Mouse (Mus musculus) layer of hippocampus, postnatal 14 days (tissue): Measurements from ENCODE around the gene Adam19. TPM values are rescaled to one million over a fixed set of nuclear protein-coding genes. Genes with fewer than 3 reads are reported as not detected.

Source experiments
- DNase-seq, 2 experiments: peaks; one replicate each; pipeline ENCODE4 v3.0.0; 2021 to 2022; ENCODE audit warnings: low spot score in 2 of 2, mixed read lengths in 1 of 2
- total RNA-seq, 2 experiments: library from RNA; stranded (reverse); gene quantifications; 2 replicates each; pipeline ENCODE4 v1.2.3; 2021

The Adam19 gene
- total RNA-seq, 2 experiments from 2014 or later = 27.5 to 28.4 TPM

DNA sequence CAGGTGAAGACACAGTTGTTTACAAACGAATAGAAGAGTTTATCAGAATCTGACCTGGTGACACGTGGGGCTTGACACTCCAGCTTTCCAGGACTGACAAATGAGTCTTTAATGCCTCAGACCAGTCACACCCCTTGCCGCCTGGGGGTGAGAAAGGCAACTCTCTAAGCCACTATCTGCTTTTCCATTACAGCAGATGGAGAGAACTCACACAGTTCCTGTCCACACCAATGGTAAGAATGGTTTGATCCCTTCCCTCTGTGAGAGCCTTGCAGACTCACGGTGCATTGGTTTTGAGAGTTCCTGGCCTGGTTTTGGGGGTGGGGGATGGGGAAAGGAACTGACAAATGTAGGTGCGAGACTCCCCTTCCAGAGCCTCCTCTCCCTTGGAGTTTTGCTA, 1.5 kb upstream of the Adam19 start:
- no peak for DNase-seq

DNA sequence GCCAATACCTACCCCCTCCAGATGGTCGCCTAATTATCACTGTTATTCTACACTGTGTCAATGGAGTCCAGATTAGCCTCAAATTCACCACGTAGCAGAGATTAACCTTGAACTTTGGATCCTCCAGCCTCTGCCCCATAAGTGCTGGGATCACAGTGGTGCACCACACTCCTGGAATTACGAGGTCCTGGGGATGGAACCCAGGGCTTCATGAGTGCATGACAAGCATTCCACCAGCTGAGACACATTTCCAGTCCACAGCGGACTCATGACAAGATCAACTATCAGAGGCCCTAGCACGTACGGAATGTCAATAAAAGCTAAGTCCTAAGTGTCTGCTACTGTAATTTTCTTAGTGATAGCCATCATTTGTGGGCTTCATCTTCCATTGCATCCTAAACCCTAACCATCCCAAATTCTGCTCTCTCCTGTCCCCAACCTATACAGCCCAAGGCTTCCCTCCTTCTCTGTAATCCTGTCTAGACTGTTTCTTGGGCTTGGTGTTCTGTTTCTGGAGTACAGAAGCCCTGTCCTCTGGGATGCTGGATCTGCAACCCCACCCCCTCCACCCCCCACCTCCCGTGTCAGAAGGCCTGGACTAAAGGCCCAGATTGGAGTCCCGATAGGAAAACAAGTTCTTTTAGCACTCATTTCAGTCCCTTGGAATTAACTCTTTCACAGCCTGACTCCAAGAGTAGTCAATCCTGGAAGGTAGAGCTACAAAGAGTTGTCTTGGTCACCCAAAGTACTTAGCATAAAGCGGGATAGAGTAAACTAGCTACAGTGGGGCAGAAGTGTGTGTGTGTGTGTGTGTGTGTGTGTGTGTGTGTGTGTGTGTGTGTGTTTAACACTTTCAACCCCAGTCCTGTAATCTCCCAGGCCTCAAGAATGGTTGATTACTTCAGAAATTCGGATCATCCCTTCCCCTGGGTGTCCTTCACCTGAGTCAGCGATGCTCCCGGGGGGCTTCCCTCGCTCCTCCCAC, 589 bp upstream of the Adam19 start:
- DNase-seq = no peak

DNA sequence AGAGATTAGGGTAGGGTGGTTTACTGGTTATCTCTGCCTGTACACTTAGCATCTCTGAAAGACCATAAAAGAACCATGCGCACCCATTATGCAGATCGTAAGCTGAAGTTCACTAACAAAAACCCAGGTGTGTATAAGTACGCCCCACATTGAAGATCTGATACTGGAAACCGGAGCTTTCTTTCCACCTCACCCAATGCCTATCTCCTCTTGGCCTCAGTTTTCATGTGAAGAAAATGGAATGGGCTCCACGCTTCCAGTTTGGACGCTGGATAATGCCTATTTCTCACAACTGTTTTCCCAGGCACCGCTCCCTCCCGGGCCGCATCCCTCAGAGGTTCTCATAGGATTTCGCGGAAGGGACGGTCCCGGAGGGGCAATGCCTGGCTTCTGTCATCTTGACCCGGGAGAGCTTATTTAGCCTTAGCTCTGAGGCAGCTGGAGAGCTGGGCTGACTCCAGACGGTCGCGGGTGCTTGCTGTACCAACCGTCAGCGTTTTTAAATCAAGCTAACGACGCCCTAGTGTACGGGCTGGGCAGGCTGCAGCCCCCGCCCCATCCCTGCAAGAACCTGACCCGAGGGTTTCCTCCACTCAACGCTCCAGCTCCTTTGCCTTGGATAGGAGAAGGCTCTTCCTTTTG, 1.1 kb downstream of the Adam19 start:
- no peak for DNase-seq

DNA sequence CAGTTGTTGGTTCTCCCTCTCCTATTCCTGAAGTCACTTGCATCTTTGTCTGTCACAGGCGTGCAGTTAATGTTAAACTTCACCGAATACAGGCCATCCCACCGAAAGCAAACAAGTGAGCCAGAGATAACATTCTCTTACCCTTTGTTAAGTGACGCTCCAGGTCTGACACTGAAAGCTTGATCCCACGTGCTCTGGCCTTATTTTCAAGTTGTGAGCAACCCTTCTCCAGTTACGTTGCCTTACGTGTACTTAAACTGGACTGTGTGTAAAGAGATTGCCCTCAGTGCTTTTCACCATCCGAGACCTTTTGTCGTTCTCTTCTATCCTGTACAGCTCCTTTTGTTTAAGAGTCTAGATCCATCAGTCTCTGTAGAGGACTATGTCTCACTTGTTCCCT, 2.2 kb downstream of the Adam19 start:
- no peak for DNase-seq

DNA sequence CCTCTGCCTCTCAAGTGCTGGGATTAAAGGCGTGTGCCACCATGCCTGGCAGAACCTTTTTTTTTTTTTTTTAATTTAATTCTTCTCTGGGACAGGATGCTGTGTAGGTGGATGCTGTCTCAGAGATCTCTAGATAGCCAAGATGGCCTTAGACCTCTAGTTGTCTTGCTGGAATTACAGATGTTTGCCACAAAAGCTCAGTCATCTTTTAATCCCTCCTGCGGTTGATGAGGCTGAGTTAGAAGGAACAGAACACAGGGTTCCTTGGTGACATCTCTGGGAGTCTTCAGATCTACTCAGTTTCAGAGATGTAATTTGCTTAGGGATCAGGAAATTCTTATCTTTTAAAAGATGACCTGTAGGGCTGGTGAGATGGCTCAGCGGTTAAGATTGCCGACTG, 3.1 kb downstream of the Adam19 start:
- DNase-seq = no peak

DNA sequence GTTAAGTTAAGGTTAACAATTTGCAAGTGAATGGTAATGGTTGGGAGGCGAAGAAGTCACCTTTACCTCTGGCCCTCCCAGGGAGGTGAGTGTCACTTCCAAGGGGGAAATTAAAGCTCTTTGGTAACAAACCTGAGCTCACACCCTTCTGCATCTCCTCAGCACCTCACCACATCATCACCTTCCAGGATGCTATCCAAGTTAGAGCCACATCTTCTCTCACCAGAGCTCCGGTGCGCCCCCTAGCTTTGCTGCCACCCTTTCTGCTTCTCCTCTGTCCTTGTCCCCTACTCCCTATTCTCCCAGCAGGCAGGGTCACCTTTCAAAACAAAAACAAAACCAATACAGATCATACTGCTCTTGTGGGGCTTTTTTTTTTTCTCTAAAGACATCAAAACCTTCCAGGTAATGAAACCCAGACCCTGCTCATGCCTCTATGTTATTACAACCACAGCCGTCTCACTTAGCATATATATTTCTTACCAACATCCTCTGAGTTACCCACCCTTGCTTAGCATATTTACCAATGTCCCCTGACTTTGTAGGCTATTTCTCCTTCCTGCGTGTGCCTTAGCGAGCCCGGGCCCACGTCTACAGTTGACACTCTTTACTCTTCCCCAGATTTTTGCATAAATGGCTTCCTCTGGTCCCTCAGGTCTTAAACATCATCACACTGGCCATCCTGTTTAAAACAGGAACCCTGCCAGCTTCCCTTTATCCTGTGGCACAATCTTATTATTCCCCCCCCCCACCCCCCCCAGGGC, 4.3 kb downstream of the Adam19 start:
- no peak for DNase-seq

DNA sequence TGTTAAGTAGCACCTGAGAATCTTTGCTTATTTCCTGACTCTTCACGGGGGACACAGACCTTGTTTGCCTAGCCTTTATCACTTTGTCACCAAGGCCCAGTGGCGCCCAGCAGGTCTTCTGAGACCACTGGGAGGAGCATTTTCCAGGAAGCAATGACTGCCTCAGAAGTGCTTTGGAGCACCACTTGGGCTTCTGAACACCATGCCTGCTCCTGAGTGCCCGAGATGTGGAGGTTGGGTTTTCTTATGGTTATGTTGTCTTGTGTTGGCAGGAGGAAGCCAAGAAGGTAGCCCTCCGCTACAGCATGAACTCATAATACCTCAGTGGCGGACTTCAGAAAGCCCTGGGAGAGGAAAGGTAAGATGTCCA, 4.8 kb downstream of the Adam19 start:
- no peak for DNase-seq

DNA sequence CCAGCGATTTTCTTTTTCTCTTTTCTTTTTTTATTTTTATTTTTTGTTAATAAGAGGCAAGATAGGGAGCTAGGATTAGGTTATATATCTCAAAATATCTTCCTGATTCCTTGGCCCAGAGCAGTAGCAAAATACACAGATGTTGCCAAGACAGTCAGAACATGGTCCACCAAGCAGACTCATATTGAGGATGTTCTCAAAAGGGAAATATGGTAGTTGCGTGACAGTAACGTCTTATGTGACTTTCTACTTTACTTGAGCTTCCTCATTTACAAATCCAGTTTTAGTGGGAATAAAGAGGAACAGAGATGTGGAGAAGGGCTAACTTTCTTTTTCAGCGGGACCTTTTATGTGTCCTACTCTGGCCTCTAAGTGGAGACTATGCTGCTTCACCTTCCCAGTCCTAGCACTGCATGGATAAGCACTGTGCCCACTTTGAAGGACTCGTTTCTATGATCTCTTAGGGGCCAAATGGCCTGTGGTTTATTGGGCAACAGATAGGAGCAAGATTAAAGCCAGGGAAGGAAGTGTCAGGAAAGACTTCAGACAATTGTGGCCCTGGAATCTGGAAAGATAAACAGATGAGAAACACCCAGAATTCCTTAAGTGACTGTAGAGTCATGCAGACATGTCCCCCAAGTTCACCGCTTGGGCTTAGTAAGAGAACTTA, 6.1 kb downstream of the Adam19 start:
- no peak for DNase-seq

DNA sequence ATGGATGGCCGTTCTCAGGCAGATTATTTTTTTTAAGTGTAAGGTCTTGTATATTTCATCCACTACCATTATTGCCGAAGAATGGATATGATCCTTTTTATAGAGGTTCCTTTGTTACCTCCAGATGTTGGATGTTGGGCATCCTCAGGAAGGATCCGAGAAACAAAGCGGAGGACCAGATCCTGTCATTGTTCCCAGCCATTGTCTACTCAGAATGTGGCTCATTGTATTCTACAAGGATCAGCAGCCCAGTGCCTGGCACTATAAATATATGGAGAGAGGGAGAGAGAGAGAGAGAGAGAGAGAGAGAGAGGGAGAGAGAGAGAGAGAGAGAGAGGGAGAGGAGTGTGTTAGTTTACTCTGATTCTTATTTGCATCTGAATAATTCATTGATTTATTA, 6.8 kb downstream of the Adam19 start:
- no peak for DNase-seq

DNA sequence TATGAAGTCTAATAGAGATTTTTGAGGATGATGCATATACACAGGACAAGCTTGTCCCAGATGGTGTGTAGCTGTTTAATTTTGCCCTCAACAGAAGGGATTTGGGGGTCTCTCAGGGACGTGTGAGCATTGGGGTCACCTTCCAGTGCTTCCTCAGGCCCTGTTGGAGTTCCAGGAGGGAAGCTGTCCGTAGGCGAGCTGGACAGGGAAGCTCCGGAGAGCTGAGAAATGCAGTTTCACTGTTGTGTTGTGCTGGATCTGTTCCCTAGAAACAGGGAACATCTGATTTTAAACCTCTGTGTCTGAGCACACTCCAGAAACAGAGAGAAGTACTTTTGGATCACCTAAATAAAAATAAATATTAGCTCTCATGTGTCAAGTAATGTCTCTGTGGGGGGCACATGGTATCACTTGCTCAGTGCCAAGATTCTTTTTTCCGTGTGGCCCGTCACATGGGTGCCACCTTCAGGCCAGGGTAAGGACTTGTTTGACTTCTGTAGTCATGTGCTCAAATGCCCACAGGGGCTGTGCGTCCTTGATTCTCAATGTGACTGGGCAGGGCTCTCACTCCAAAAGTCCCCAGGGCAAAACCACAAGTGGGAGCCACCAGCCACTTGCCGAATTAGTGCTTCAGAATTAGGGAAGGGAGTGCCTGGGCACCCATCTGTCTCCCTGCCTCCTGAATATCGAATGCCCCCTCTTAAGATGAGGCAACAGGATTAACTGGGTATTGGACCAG, 7.4 kb downstream of the Adam19 start:
- no peak for DNase-seq

DNA sequence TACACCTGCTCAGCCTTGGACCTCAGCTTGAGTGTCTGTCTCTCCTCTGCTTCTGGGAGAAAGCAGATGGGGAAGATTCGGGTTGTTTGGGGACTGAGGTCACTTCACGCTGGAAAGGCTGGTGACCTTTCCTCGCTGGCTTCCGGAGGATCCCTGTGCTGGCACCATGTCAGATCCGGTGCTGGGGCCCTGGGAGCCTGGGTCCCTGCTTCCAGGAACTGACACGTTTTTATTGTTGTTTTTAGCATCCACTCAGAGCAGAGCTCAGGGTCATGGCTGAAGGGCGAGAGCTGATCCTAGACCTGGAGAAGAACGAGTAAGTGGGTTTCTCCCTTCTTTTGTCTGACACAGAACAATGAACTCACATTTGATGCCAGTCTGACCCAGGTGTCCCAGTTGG, 9.0 kb downstream of the Adam19 start:
- DNase-seq = no peak

DNA sequence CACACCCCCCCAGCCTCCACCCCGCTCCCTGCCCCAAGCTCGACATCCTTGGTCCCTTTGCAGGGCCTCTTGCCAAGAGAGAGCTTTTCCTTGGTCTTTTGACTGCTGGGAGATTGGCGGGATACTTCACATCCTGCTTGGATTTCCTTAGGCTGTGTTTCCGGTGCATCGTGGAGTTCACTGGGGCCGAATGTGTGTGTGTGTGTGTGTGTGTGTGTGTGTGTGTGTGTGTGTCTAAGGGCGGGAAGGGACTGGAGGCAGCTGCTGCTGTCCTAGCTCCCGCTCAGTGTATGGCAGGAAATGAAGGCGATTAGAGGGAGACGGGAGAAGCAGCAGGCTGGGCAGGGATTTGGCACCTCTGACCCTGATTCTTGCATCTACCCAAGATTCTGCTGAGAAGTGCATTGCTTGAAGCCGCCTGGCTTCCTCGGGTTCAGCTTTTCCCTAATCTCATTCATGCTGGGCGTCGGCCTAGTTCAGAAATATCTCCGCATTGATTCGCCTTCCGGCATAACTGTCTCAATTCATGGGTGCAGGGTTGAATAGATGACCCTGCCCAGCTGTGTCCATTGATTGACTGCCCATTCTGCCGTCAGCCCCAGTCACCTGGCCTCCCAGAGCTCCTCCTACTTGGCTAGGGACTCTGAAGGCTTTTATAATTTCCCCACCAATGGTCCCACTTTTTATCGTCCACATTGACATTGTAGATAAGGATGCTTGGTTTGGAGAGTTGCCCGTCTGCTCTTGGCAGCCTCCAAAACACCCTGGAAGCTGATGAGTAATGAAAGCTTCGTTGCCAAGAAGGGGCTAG, 9.6 kb downstream of the Adam19 start:
- DNase-seq = peak in 1 of 2 experiments; percentile 30

DNA sequence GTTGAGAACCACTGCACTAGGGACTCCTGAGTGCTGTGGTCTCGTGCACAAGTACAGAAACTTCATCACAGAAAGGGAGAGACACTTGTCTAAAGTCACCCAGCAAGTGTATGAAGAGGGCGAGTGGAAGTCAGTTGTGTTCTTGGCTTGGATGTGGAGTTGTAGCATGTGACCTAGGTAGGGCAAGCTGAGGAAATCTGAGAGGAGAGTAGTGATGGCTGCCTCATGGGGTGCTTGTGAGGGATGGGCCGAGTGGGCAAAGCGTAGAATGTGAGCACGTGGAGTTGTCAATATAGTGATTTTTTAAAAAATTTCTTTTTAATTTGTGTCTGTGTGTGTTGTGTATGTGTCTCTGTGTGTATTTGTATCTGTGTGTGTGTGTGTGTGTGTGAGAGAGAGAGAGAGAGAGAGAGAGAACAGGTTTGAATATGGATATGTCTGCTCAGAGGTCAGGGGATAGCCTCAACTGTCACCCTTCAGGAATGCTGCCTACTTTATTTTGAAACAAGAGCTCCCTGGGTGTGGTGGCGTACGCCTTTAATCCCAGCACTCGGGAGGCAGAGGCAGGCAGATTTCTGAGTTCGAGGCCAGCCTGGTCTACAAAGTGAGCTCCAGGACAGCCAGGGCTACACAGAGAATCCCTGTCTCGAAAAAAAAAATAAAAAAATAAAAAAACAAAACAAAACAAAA, 11.7 kb downstream of the Adam19 start:
- DNase-seq = no peak

DNA sequence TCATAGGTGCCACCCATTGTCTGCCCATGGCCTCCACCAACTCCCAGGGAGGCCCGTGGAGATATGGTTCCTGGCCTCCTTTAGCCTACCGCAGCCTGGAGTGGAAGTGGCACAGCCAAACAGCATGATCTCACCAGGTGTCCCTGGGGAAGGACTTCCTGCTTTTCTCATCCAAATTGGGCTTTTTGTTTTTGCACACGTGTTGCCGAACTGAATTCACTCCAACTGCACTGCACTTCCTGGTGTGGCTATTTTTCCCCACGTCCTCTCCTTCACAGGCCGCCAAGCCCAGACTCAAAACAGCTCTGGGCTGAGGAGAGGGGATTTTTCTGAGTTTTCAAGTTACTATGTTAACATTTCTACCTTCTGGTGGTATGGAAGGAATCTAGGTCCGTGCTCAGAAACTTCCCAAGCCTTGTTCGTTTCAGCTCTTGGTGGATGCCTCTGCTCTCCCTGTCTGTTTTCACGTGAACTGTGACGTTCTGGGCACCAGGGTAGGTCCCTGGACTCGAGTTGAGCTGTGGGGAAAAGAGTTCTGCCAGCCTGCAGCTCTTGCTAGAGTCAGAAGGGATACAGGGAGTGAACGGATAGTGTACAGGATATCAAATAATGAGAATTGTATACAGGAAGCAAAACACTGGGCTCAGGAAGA, 13.1 kb downstream of the Adam19 start:
- no peak for DNase-seq

DNA sequence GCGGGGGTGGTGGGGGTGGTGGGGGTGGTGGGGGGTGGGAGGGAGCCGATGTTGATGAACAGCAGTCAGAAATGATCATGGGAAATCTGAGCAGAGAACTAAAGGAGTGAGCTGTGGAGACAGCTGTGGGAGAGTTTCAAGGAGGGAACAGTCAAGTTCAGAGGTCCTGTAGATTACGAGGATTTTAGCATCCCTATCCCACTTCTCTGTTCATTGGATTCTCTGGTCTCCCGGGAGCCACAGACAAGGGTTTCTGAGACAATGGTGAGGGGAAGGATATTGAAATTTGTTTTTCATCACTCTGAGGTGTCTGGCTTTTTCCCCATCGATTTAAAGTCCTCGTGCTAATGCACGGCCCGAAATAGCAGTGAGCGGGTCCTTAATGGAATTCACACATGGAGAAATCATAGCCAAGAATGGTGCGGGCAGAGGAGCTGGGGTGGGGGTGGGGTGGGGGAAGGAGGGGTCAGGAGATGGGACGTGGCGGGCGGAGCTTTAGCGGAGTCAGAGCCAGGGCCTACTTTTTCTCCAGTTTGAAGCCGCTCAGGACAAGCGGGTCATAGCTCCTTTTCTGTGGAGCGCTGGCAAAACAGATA, 13.7 kb downstream of the Adam19 start:
- DNase-seq = no peak

DNA sequence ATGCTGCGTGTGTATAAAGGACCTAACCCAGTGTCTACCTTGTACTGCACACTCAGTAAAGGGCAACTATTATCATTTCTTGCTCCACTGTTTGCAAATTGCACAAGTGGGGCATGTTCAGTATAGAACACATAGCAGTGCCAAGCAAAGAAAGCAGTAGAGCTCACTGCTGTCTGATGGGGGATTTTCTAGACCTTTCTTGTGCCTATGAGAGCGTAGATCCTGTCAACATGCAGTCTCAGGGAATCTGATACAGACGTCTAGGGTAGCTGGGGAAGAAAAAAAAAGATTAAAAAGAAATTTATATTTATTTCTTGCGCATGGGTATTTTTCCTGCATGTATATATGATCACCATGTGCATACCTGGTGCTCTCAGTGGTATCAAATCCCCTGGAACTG, 14.4 kb downstream of the Adam19 start:
- no peak for DNase-seq

DNA sequence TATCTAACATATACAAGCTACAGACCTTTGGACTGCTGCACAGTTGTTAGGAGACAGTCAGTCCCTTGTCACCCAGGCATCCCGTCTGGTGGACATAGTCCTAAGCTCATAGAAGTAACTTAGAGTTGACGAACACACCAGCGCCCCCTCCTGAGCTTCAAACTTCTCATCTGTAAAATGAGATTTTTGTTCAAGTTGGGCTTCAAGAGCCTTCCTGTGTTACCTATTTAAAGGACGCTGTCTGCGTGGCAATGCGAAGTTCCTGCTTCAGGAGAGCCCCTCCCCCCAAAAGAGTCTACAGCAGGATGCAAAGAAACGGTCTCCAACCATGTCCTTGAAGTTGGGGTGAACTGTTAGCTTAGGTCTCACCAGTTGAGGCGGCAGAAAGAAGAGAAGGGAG, 15.0 kb downstream of the Adam19 start:
- DNase-seq = no peak

DNA sequence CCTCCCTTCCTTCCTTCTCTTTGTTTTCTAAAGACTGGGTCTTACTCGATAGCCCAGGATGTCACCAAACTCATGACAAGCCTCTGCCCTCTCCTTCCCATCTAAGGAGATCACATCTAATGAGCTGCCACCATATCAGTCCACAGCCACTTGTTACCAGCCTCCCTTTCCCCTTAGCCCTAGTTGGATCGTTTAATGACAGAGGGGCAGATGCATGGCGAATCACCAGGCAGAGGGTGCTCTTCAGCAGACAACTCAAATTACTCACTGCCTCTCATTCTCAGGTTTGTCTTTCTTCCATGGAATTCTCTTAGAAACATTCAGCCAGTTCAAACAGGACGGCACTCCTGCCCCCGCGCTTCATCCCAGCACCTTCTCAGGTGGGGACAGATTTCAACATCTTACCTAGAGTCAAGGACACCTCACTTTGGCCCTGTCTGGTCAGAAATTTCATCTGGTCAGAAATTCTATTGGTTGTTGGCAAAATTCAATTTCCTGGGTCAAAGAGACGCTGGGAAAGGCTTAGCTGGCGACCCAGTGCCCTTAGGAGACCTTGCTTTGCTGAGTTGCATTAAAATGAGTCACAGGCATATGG, 16.8 kb downstream of the Adam19 start:
- DNase-seq = no peak
